Mouse (Mus musculus) myocyte (in vitro differentiated cells): Measurements from ENCODE around the gene Arntl2.

Source experiments
- E2F4 ChIP-seq: IDR thresholded peaks from one replicate; pipeline ENCODE4 v1.6.1; 2011; ENCODE audit warnings: mild to moderate bottlenecking, control low read depth, moderate library complexity; ENCODE audit not compliant: insufficient read depth
- MAX ChIP-seq: IDR thresholded peaks from one replicate; pipeline ENCODE4 v1.6.1; 2011; ENCODE audit warnings: low read depth, mild to moderate bottlenecking, control low read depth
- MYOD1 ChIP-seq, 3 experiments: IDR thresholded peaks; one replicate each; pipeline ENCODE4 v1.6.1; 2011; ENCODE audit warnings: control low read depth in 2 of 3, low read depth in 2 of 3, mild to moderate bottlenecking in 2 of 3, moderate library complexity in 1 of 3; ENCODE audit not compliant: insufficient read length in 2 of 3, control insufficient read depth in 1 of 3
- POLR2A ChIP-seq: IDR thresholded peaks from one replicate; pipeline ENCODE4 v1.6.1; 2011; ENCODE audit warnings: low read depth, mild to moderate bottlenecking, control low read depth, moderate library complexity; ENCODE audit not compliant: insufficient read length
- POLR2AphosphoS2 ChIP-seq: IDR thresholded peaks from one replicate; pipeline ENCODE4 v1.6.1; 2011; ENCODE audit warnings: low read depth, control low read depth; ENCODE audit not compliant: insufficient read length
- TCF12 ChIP-seq: IDR thresholded peaks from one replicate; pipeline ENCODE4 v1.6.1; 2011; ENCODE audit warnings: mild to moderate bottlenecking, control low read depth; ENCODE audit not compliant: poor library complexity, insufficient read depth, severe bottlenecking
- USF1 ChIP-seq: IDR thresholded peaks from one replicate; pipeline ENCODE4 v1.6.1; 2011; ENCODE audit warnings: low read depth, mild to moderate bottlenecking, control low read depth, moderate library complexity

DNA sequence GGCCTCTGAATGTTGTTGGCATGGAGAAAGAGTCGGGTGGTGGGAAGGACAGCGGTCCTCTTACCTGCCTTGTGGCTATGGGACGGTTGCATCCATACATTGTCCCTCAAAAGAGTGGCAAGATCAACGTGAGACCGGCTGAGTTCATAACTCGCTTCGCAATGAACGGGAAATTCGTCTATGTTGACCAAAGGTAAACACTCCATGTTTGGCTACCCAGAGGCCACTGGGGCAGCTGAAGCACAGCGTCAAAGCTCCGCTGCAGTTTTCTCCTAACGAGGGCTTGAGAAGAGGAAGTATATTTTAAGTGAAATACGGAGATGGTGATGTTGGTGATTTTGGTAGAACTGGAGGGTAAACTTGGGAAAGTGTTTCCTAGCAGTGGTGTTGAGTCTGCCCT lies 26.1 kb downstream of the Arntl2 start:
- TF ChIP-seq POLR2A (no peak), POLR2AphosphoS2 (no peak), E2F4 (no peak), MYOD1 (IDR thresholded peaks at IDR 0.05; ENCODE audit: control insufficient read depth in 1 of 3, insufficient read length in 2 of 3, low read depth in 2 of 3) (no peak), MAX (no peak), USF1 (no peak), TCF12 (no peak)
